Mouse (Mus musculus) lung, postnatal 0 days (tissue): Measurements from ENCODE around the gene Diexf.

Experiments used
- CTCF ChIP-seq: IDR thresholded peaks from 2 replicates; pipeline ENCODE4 v1.5.1; 2016; ENCODE audit warnings: antibody characterized with exemption, mild to moderate bottlenecking
- EP300 ChIP-seq: IDR thresholded peaks from 2 replicates; pipeline ENCODE4 v1.6.1; 2016; ENCODE audit warnings: antibody characterized with exemption, mild to moderate bottlenecking, control low read depth

- TF ChIP-seq CTCF: no peak
- no peak for TF ChIP-seq EP300
Observed at GRCm38 (mm10) chr1:193159613-193160012, 29.5 kb upstream of the Diexf start.
